Comparison of ENCODE assay signal across 24 mouse cellular contexts in the genomic region with DNA sequence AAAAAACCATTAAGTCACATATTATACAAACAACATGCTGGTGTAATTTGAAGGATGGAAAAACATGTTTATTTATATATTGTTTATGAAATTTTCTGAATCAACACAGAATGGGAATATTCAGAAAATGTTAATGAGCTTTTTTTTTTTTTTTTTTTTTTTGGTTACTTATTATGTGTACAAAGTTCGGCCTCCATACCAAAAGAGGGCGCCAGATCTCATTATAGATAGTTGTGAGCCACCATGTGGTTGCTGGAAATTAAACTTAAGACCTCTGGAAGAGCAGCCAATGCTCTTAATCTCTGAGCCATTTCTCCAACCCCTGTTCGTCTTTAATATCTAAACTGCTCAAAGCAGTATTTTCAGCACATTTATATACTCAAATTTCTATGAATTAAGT.
DNase-seq lines count a peak whose midpoint lies in the region; ATAC-seq and TF ChIP-seq lines count a peak whose summit lies in the region.
"Had no signal": no experiment of that assay in that cellular context is flagged by ENCODE, and none has a peak within 500 bp of the region (broad histone marks: within the 10 kb centered on the region; RNA-seq: fewer than 3 reads in every experiment).

No protein-coding gene starts in this region.

- H3K4me3 ChIP-seq in liver, postnatal 0 days (ENCODE audit: low read depth, low read length), result no peak overlapping the region
- H3K4me3 ChIP-seq in E14TG2a.4 (replicated peaks; ENCODE audit: low read length), result no peak overlapping the region
- H3K4me3 ChIP-seq in hindbrain, embryonic 11.5 days (ENCODE audit: low read depth, low read length), result no peak overlapping the region
- H3K4me3 ChIP-seq: embryonic facial prominence, embryonic 12.5 days; erythroblast, embryonic 14.5 days; heart, embryonic 10.5 days; hindbrain, embryonic 13.5 days; intestine, embryonic 15.5 days; limb, embryonic 13.5 days; liver, embryonic 15.5 days; myocyte; neural tube, embryonic 15.5 days had no signal

- TF ChIP-seq CTCF in liver, postnatal 0 days (IDR thresholded peaks at IDR 0.05; ENCODE audit: low read depth), result 0 out of 2 replicates have a peak, but pooled peaks have one; percentile 9
- TF ChIP-seq CTCF in E14TG2a.4 (conservative IDR thresholded peaks at IDR 0.05; ENCODE audit: low read length), result peak; percentile 16; the same call in 1 of the 2 replicates

- no peaks in the 10 kb centered on the region for H3K27me3 ChIP-seq in liver, postnatal 0 days (ENCODE audit: insufficient read depth, low read length)
- H3K27me3 ChIP-seq in E14TG2a.4 (ENCODE audit: insufficient read depth, low read length), result no peaks in the 10 kb centered on the region
- no peaks in the 10 kb centered on the region for H3K27me3 ChIP-seq in hindbrain, embryonic 11.5 days (ENCODE audit: control insufficient read depth, insufficient read depth, low read length)
- H3K27me3 ChIP-seq: embryonic facial prominence, embryonic 12.5 days; hindbrain, embryonic 13.5 days; intestine, embryonic 15.5 days; limb, embryonic 13.5 days; liver, embryonic 15.5 days; neural tube, embryonic 15.5 days had no signal

- 77% methylated on average over 3 of the region's 3 CpGs for WGBS in liver, postnatal 0 days (ENCODE audit: insufficient replicate concordance)
- WGBS in hindbrain, embryonic 11.5 days, result 90% methylated on average over 3 of the region's 3 CpGs

- TF ChIP-seq EP300 in liver, postnatal 0 days (IDR thresholded peaks at IDR 0.05; ENCODE audit: low read depth), result no peak

- H3K9ac ChIP-seq in liver, postnatal 0 days (replicated peaks), result no peak overlapping the region
- H3K9ac ChIP-seq in hindbrain, embryonic 11.5 days (ENCODE audit: low read depth, low read length), result no peak overlapping the region
- H3K9ac ChIP-seq: embryonic facial prominence, embryonic 12.5 days; hindbrain, embryonic 13.5 days; intestine, embryonic 15.5 days; limb, embryonic 13.5 days; liver, embryonic 15.5 days; neural tube, embryonic 15.5 days had no signal

- DNase-seq in liver, postnatal 0 days, result no peak
- DNase-seq in liver (no peak), ZHBTc4 (ENCODE audit: low read depth, low spot score) (peak; percentile 20)
- peak; percentile 6 for DNase-seq in thymus, postnatal 25 days
- no peak for DNase-seq in adrenal gland, adult 8-10 months
- no peak for DNase-seq in hindbrain, embryonic 11.5 days (ENCODE audit: low spot score)
- DNase-seq: cerebellum, adult 2 months; gastrocnemius, postnatal 14 days; heart, postnatal 10 days; kidney, adult 9 months; kidney, postnatal 4 days; lung, postnatal 10 days; midbrain, embryonic 14.5 days had no signal

- H3K36me3 ChIP-seq in liver, postnatal 0 days (replicated peaks; ENCODE audit: insufficient read depth, low read length), result no peaks in the 10 kb centered on the region
- no peaks in the 10 kb centered on the region for H3K36me3 ChIP-seq in E14TG2a.4 (ENCODE audit: insufficient read depth, low read length)
- H3K36me3 ChIP-seq in hindbrain, embryonic 11.5 days (ENCODE audit: control insufficient read depth, insufficient read depth, low read length), result no peaks in the 10 kb centered on the region
- H3K36me3 ChIP-seq: embryonic facial prominence, embryonic 12.5 days; heart, embryonic 10.5 days; hindbrain, embryonic 13.5 days; intestine, embryonic 15.5 days; limb, embryonic 13.5 days; liver, embryonic 15.5 days; neural tube, embryonic 15.5 days had no signal

- no peak for ATAC-seq in liver, postnatal 0 days
- ATAC-seq in hindbrain, embryonic 11.5 days (ENCODE audit: low FRiP score), result no peak
- ATAC-seq: forebrain, embryonic 14.5 days; intestine, embryonic 15.5 days had no signal

- H3K27ac ChIP-seq in liver, postnatal 0 days (ENCODE audit: low read depth), result no peak overlapping the region
- no peak overlapping the region for H3K27ac ChIP-seq in hindbrain, embryonic 11.5 days (ENCODE audit: low read depth, low read length)
- H3K27ac ChIP-seq: embryonic facial prominence, embryonic 12.5 days; heart, embryonic 10.5 days; hindbrain, embryonic 13.5 days; intestine, embryonic 15.5 days; limb, embryonic 13.5 days; liver, embryonic 15.5 days; neural tube, embryonic 15.5 days had no signal

- H3K9me3 ChIP-seq in liver, postnatal 0 days (ENCODE audit: low read length), result no peaks in the 10 kb centered on the region
- H3K9me3 ChIP-seq in E14TG2a.4 (ENCODE audit: low read length), result no peaks in the 10 kb centered on the region
- no peaks in the 10 kb centered on the region for H3K9me3 ChIP-seq in hindbrain, embryonic 11.5 days (ENCODE audit: control insufficient read depth, low read length)
- H3K9me3 ChIP-seq: embryonic facial prominence, embryonic 12.5 days; heart, embryonic 10.5 days; hindbrain, embryonic 13.5 days; intestine, embryonic 15.5 days; limb, embryonic 13.5 days; liver, embryonic 15.5 days; neural tube, embryonic 15.5 days had no signal

- H3K4me2 ChIP-seq in liver, postnatal 0 days (ENCODE audit: low read depth, low read length), result no peak overlapping the region
- H3K4me2 ChIP-seq in hindbrain, embryonic 11.5 days (replicated peaks; ENCODE audit: low read depth, low read length), result no peak overlapping the region
- H3K4me2 ChIP-seq: embryonic facial prominence, embryonic 12.5 days; hindbrain, embryonic 13.5 days; intestine, embryonic 15.5 days; limb, embryonic 13.5 days; liver, embryonic 15.5 days; neural tube, embryonic 15.5 days had no signal

- H3K4me1 ChIP-seq in liver, postnatal 0 days (ENCODE audit: insufficient read depth), result no peaks in the 10 kb centered on the region
- no peaks in the 10 kb centered on the region for H3K4me1 ChIP-seq in E14TG2a.4 (replicated peaks; ENCODE audit: low read depth, low read length)
- no peaks in the 10 kb centered on the region for H3K4me1 ChIP-seq in hindbrain, embryonic 11.5 days (replicated peaks; ENCODE audit: control insufficient read depth, insufficient read depth, low read length)
- H3K4me1 ChIP-seq: embryonic facial prominence, embryonic 12.5 days; heart, embryonic 10.5 days; hindbrain, embryonic 13.5 days; intestine, embryonic 15.5 days; limb, embryonic 13.5 days; liver, embryonic 15.5 days; neural tube, embryonic 15.5 days had no signal

Comparison
In these comparisons a context has a peak if more than half of its experiments do, and no peak if none do; other contexts are left out.
1. DNase-seq: peak in ZHBTc4 (single experiment) and thymus, postnatal 25 days (single experiment); none in liver, postnatal 0 days (single experiment), liver (single experiment), adrenal gland, adult 8-10 months (single experiment) and hindbrain, embryonic 11.5 days (single experiment).